Mouse (Mus musculus): ENCODE results near the gene Tpcn1. TPM values are rescaled to one million over a fixed set of nuclear protein-coding genes. Genes with fewer than 3 reads are reported as not detected.

The Tpcn1 gene
- polyA plus RNA-seq, 1 experiment from 2014 or later: 12.4 TPM

DNA sequence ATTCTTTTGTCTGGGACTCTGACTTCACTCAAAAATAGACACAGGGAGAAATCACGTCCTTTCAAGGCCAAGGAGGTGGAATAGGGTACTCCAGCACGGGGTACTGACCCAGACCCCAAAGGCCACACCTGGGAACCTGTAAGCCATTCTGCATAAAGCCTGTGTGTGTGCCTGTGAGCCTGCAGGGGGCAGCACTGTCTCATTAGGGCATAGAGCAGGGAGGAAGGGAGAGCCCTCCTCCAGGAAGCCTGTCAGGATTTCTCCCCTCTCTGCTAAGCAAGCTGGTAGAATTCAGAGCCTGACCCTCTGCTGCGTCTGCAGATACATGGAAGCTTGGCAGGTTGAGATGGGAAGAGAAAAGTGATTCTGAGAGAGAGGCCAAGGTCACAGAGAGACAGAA, 65.8 kb downstream of the Tpcn1 start:
- Histone ChIP-seq H3K27ac (no peak overlapping the region), H3K36me3 (0 out of 2 replicates have a peak, but pooled peaks cover 3% of the 10 kb centered on the region), H3K9ac (no peak overlapping the region), H3K4me2 (no peak overlapping the region), H3K4me1 (replicated peaks) (peaks cover 3% of the 10 kb centered on the region; the same call in 1 of the 2 replicates), H3K9me3 (replicated peaks) (no peaks in the 10 kb centered on the region), H3K27me3 (no peaks in the 10 kb centered on the region), H3K4me3 (no peak overlapping the region)
- no peak for ATAC-seq (replicated peaks; ENCODE audit: insufficient number of reproducible peaks, insufficient read depth, low FRiP score, low read depth)
- WGBS: 73% methylated on average over 3 of the region's 3 CpGs

DNA sequence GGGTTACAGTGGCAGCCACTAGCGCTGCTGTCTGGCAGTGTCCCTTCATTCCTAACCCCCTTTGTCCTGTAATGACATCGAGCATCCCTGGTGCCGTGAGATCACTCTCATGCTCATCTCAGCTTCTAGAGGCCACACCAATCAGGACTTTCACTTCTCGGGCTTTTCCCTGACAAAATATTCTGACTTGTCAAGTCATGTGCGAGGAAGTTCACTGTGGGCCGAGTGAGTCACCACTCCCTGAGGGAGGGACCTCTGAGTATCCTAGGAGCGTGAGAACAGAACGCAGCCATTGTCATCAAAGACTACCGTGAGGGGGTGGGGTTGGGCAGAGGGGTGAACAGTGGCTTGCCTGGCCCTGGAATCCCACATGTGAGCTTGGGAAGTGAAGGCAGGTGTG, 70.9 kb downstream of the Tpcn1 start:
- Histone ChIP-seq H3K4me2 (no peak overlapping the region), H3K4me1 (replicated peaks) (peaks cover 35% of the 10 kb centered on the region), H3K36me3 (0 out of 2 replicates have a peak, but pooled peaks cover 3% of the 10 kb centered on the region), H3K9ac (no peak overlapping the region), H3K27ac (no peak overlapping the region), H3K9me3 (replicated peaks) (no peaks in the 10 kb centered on the region), H3K27me3 (no peaks in the 10 kb centered on the region), H3K4me3 (no peak overlapping the region)
- ATAC-seq (replicated peaks; ENCODE audit: insufficient number of reproducible peaks, insufficient read depth, low FRiP score, low read depth): no peak
- WGBS: 49% methylated on average over 9 of the region's 9 CpGs

DNA sequence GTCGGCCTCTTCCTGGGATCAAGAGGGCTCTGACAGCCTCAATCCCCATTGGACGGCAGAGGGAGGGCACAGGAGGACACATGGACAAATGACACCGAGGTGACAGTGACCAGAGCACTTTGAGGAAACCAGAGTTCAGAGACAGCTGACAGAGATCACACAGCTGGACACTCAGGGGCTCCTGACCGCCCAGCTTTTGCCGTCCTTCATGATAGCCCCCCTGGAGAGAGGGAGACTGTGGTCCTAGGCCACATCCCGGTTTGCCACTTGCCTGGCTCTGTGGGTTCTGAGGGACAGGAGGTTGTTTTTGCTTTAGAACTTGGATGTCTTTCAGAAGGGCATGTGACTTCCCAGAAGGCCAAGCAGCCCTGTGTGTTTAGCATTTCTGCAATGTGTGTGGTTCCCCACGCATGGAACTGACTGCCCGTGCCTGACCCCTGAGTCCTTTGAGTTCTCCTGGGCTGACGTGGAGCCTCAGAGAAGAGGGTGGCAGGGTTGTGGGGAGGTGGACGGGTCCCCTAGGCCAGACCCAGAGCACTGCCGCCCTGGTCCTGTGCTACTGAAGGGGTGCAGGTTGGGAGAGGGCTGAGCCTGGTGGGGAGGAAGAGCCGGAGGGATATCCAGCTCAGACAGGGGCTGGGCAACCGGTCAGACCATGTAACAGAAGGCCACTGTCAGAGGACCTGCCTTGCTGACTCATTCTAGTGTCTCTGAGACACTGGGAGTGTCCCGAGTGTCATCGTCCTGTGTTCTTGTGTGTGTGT, 72.1 kb downstream of the Tpcn1 start:
- Histone ChIP-seq H3K36me3 (no peaks in the 10 kb centered on the region), H3K4me1 (replicated peaks) (peaks cover 45% of the 10 kb centered on the region), H3K4me3 (no peak overlapping the region), H3K9ac (no peak overlapping the region), H3K27me3 (peaks cover 3% of the 10 kb centered on the region; the same call in 1 of the 2 replicates), H3K27ac (no peak overlapping the region), H3K9me3 (replicated peaks) (no peaks in the 10 kb centered on the region), H3K4me2 (no peak overlapping the region)
- 45% methylated on average over 15 of the region's 15 CpGs for WGBS
- 0 out of 2 replicates have a peak, but pooled peaks have one; percentile 21 for ATAC-seq (replicated peaks; ENCODE audit: insufficient number of reproducible peaks, insufficient read depth, low FRiP score, low read depth)

DNA sequence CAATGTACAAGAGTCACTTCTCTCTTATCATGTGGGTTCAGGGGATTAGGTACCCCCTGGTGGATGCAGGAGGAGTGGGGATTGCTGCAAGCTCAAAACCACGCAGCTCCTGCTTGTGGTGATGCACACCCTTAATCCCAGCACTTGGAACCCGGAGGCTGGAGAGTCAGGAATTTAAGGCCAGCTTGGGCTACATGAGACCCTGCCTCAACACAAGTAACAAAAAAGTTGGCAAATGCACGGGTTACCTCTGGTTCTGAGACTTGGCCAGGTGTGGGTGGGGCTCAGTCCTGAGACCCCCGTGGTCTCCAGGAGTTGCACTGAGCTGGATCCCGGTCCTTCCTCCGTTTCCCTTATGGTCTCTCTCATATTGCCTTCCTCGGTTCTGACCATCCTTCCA, 73.0 kb downstream of the Tpcn1 start:
- Histone ChIP-seq H3K9ac (no peak overlapping the region), H3K4me3 (no peak overlapping the region), H3K4me1 (replicated peaks) (peaks cover 50% of the 10 kb centered on the region), H3K4me2 (no peak overlapping the region), H3K27me3 (peaks cover 3% of the 10 kb centered on the region; the same call in 1 of the 2 replicates), H3K9me3 (replicated peaks) (no peaks in the 10 kb centered on the region), H3K36me3 (no peaks in the 10 kb centered on the region), H3K27ac (no peak overlapping the region)
- no peak for ATAC-seq (replicated peaks; ENCODE audit: insufficient number of reproducible peaks, insufficient read depth, low FRiP score, low read depth)
- 68% methylated on average over 7 of the region's 7 CpGs for WGBS

DNA sequence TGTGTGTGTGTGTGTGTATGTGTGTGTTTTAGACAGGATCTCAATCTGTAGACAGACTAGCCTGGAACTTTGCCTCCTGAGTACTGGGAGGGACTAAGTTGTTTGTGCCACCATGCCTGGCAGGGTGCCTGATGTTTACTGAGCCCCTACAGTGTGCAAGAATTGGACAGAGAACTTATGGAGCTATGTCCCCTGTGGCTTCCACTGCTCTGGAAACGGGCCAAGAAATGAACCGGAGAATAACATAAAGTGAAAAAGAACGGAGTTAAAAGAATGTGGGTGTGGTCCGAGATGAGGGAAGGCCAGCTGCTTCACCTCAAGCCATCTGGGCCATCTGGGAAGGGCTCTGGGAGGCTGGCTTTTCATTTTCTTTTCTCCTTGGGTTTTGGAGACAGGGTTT, 73.7 kb downstream of the Tpcn1 start:
- 17% methylated on average over 4 of the region's 4 CpGs for WGBS
- no peak overlapping the region for H3K9ac ChIP-seq
- H3K4me1 ChIP-seq (replicated peaks): peaks cover 51% of the 10 kb centered on the region
- H3K4me3 ChIP-seq: no peak overlapping the region
- H3K9me3 ChIP-seq (replicated peaks): no peaks in the 10 kb centered on the region
- H3K27ac ChIP-seq: no peak overlapping the region
- H3K4me2 ChIP-seq: no peak overlapping the region
- no peak for ATAC-seq (replicated peaks; ENCODE audit: insufficient number of reproducible peaks, insufficient read depth, low FRiP score, low read depth)
- H3K36me3 ChIP-seq: no peaks in the 10 kb centered on the region
- H3K27me3 ChIP-seq: peaks cover 3% of the 10 kb centered on the region; the same call in 1 of the 2 replicates

DNA sequence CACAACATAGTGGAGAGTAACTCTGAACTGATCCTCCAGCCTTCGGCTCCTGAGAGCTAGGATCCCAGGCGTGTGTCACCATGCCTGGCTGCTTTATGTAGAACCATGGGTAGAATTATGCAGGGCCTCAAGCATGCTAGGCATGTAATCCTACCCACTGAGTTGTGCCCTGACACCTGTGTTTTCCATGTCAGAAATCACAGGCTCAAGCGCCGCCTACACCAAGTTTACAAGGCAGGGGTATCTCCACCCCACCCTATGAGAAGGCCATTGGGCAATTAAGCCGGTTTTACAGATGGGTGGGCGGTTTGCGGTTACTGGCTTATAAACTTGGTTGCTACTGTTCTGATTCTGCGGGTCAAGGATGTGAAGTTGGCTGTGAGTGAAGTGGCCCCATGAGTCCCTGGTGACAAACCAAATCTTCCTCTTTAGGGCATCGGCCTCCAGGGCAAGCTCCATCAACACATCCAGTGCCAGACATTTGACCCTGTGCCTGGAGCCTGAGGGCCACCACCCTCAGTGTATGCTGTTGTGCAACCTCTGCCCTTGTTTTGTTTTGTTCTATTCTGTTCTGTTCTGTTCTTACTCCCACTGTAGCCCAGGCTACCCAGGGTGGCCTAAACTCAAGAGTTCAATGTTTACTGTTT, 74.3 kb downstream of the Tpcn1 start:
- H3K36me3 ChIP-seq: no peaks in the 10 kb centered on the region
- peaks cover 3% of the 10 kb centered on the region; the same call in 1 of the 2 replicates for H3K27me3 ChIP-seq
- H3K4me2 ChIP-seq: no peak overlapping the region
- no peaks in the 10 kb centered on the region for H3K9me3 ChIP-seq (replicated peaks)
- no peak overlapping the region for H3K9ac ChIP-seq
- no peak overlapping the region for H3K4me3 ChIP-seq
- H3K27ac ChIP-seq: no peak overlapping the region
- 87% methylated on average over 9 of the region's 9 CpGs for WGBS
- ATAC-seq (replicated peaks; ENCODE audit: insufficient number of reproducible peaks, insufficient read depth, low FRiP score, low read depth): no peak
- peaks cover 51% of the 10 kb centered on the region for H3K4me1 ChIP-seq (replicated peaks)

DNA sequence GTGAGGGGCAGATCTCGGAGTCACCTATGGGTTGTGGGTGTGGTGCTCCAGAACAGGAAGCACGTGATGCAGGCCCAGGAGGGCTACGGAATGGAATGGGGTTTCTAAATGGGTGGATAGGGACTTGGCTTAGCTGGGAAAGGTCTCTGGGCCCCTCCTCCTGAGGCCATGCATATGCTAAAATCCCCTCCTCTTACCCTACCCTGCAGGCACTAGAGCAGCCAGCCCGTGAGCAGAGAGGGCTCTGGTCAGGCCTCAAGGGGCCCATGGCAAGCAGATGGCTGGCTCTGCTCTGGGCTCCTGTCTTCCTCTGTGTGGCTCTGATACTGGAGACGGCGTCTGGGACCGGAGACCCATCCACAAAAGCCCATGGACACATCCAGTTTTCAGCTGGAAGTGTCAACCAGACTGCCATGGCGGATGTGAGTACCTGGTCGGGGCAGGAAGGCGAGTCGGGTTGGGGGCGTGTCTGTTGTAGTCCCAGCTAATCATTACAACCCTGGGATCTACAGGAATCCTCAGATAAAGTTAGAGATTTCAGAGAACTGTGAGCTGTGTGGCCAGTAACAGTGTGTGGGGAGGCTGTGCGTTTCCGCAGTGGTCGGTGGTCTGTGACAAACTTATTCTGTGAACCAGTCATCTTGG, 75.4 kb downstream of the Tpcn1 start:
- H3K4me3 ChIP-seq: no peak overlapping the region
- H3K9me3 ChIP-seq (replicated peaks): no peaks in the 10 kb centered on the region
- peaks cover 3% of the 10 kb centered on the region; the same call in 1 of the 2 replicates for H3K27me3 ChIP-seq
- H3K36me3 ChIP-seq: no peaks in the 10 kb centered on the region
- no peak for ATAC-seq (replicated peaks; ENCODE audit: insufficient number of reproducible peaks, insufficient read depth, low FRiP score, low read depth)
- WGBS: 61% methylated on average over 15 of the region's 15 CpGs
- H3K27ac ChIP-seq: no peak overlapping the region
- no peak overlapping the region for H3K9ac ChIP-seq
- H3K4me2 ChIP-seq: no peak overlapping the region
- peaks cover 51% of the 10 kb centered on the region for H3K4me1 ChIP-seq (replicated peaks)

DNA sequence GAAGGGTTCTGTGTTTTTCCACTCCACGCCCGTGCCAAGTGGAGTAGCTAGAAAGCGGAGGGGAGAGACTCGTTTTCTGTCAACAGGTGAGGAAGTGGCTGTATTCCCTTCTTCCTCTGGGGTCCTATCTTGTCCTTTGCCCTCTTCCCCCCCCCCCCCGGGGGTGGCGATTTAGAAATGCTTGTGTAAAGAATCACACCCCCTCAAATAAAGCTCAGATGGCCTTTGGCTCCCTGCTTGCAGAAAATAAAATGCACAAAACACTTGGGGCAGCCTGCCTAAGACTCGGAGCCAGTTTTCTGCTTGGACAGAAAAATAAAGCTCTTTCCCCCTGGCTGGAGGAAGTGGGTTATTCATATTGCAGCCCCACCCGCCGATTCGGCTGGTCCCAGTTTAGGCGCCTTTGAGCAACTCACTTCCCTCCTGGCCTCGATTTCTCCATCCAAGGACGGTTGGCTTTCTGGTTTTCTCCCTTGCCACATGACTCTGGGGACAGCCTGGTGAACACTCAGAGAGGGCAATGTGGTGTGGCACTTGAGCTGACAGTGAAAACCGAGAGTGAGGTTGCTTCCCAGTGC, 76.7 kb downstream of the Tpcn1 start:
- Histone ChIP-seq H3K4me1 (replicated peaks) (peaks cover 42% of the 10 kb centered on the region), H3K27me3 (peaks cover 3% of the 10 kb centered on the region; the same call in 1 of the 2 replicates), H3K9me3 (replicated peaks) (no peaks in the 10 kb centered on the region), H3K4me2 (peak overlapping the region; percentile 79), H3K27ac (no peak overlapping the region), H3K36me3 (no peaks in the 10 kb centered on the region), H3K4me3 (peak overlapping the region; percentile 61), H3K9ac (peak overlapping the region; percentile 54)
- whole genome bisulfite sequencing: 27% methylated on average over 14 of the region's 14 CpGs
- no peak for ATAC-seq (replicated peaks; ENCODE audit: insufficient number of reproducible peaks, insufficient read depth, low FRiP score, low read depth)

DNA sequence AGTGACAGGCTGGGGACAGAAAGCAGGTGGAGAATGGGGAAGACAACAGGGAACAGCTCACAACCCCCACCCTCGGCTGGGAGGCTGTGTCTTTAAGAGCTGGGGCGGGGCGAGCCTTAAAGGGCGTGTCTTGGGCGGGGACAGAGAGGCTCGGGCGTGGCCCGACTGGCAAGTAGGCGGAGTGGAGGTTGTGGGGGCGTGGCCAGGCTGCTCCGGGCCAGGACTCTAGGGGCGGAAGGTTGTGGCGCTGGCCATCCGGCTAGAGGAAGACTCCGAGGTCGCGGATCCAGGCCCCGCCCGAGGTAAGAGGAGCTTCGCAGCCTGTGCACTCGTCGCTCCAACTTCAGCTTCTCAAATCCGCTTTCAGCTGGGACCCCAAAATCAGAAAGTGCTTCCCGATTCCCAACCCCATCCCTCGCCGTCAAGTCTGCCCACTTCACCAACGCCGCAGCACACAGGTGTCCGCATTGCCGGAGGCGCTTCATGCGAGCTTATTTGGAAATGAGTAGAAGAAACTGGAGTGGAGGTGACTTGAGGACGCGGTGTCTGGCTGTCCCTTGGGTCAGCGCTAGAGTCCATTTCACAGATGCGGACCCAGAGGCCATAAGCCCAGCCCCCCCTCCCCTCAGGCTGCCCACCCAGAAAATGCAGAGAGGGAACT, 77.4 kb downstream of the Tpcn1 start, which contains the start of gene Slc8b1:
Slc8b1 (plus strand) TSS at position 187 of the 661 bp plus-strand sequence.
- Histone ChIP-seq H3K27ac (no peak within 1 kb of the TSS), H3K27me3 (peaks cover 3% of the 10 kb centered on the region; the same call in 1 of the 2 replicates), H3K4me1 (replicated peaks) (peaks cover 42% of the 10 kb centered on the region), H3K4me3 (peak within 1 kb of the TSS; percentile 61), H3K9me3 (replicated peaks) (no peaks in the 10 kb centered on the region), H3K36me3 (no peaks in the 10 kb centered on the region), H3K9ac (peak within 1 kb of the TSS; percentile 54), H3K4me2 (peak within 1 kb of the TSS; percentile 79)
- WGBS: 2% methylated on average over 36 of the region's 36 CpGs
- ATAC-seq (replicated peaks; ENCODE audit: insufficient number of reproducible peaks, insufficient read depth, low FRiP score, low read depth): peak; percentile 94

DNA sequence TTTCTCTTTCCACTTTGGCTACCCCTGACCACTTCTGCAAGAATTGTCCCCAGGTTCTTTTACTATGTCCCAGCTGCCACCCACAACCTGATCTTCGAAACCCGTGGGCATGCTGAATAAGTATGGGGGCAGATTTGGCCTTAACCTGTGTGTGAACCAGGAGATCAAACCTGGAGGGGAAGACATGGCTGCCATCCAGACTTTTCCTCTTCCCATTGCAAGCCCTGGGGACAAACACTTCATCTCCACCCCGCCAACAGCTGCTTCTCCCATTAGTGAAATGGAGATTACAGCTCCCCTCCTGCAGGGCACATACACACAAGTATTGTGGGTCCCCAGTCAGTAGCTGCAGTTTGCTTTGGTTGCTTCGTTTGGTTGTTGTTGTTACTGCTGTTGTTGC, 81.2 kb downstream of the Tpcn1 start:
- WGBS: 58% methylated on average over 4 of the region's 4 CpGs
- Histone ChIP-seq H3K27me3 (peaks cover 3% of the 10 kb centered on the region; the same call in 1 of the 2 replicates), H3K4me1 (replicated peaks) (peaks cover 33% of the 10 kb centered on the region), H3K27ac (no peak overlapping the region), H3K4me3 (no peak overlapping the region), H3K9me3 (replicated peaks) (no peaks in the 10 kb centered on the region), H3K4me2 (no peak overlapping the region), H3K9ac (no peak overlapping the region), H3K36me3 (no peaks in the 10 kb centered on the region)
- no peak for ATAC-seq (replicated peaks; ENCODE audit: insufficient number of reproducible peaks, insufficient read depth, low FRiP score, low read depth)
